Mouse (Mus musculus) regulatory T cell (primary cell): ENCODE results near the gene Gpsm1.

Experiments
- in situ Hi-C: fragments of 300-600 bp; cut with MboI, MseI; formaldehyde crosslinking; loops from one replicate; pipeline ENCODE4 v1.15.1; 2025; ENCODE audit warnings: high pct_unique_total_duplicates

The Gpsm1 gene

GRCm38 (mm10) chr2:26311936-26312335 is 3.4 kb upstream of the Gpsm1 start:
- in situ Hi-C loops, result no loop called here

DNA sequence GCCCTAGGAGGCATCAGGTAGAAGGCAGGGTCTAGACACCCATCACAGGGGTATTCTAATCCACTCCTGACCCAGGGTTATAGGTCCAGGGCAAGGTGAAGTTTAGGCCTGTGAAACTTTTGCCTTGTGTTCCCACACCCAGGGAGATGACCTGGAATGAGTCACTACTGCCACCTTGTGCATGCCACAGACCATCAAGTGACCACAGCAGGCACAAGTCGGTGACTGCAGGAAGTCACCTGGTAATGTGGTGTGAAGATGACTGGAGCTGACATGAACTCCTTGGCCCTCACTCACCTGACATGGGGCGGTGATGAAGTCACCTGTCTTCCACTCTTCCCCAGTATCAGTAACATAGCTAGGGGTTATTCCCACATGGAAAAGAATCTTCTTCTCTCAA is 2.5 kb upstream of the Gpsm1 start:
- in situ Hi-C loops, result no loop called here

DNA sequence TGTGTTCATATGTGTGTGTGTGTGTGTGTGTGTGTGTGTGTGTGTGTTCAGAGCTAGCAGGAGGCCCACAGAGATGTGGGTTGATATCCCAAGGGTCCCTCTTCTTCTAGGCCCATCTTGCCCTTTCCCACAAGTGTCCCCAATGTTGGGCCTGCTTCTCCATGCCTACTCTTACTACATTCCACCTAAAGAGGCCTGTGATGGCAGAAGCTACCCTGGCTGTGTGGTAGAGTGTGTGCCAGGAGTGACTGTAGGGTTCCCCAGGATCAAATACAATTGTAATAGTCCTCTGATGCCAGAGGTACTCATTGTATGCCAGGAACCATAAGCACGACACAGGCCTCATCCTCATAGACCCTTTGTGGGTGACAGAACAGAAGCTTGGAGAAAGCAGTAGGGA is 1.9 kb upstream of the Gpsm1 start:
- in situ Hi-C loops, result no loop called here

GRCm38 (mm10) chr2:26314281-26315071 is 839 bp upstream of the Gpsm1 start:
- in situ Hi-C loops, result no loop called here

DNA sequence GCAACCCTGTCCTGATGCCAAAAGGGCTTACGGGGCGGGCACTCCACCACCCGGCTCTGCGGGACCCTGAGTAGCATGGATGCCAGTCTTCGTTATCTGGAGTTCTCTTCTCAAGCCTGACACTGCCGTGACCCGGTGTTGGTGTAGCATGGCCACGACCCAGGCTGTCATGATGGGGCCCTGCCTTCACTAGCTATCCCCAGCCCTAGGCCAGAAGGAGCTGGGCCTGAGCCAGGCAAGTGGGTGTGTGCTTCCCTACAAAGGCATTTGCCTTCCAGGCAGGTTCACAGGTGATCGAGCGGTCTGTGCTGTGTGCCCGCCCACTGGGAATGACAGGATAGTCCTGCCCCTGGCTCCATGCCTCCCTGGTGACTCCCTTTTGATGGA is 603 bp downstream of the Gpsm1 start:
- in situ Hi-C loops, result no loop called here

DNA sequence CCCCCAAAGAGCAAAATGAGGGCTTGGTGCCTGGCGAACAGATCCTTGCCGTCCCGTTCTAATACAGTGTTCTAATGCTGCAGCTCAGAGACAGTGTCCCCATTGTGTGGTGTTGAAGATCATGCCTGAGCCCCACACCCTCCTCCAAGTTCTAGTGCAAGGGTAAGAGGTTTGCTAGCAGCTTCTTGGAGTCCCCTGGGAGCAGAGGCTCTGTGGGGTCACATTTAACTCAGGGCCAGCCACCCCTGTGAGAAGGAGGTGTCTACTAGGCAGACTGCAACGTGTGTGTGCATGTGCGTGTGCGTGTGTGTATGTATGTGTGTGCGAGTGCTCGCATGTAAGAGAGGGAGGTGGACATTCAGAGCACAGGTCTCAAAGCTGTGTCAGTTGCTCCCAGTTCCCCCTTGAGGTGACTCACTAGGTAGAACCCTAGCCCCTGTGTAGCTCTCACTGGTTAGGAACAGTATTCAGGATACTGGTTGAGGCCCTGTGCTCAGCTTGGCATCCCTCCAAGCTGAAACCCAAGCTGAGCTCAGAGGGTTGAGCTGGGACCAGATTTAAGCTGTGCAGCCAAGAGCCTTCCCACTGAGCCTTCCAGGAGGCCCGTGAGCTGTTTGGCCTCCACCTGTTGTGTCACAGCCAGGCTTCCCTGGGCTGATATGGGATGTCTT is 1.4 kb downstream of the Gpsm1 start:
- in situ Hi-C loops, result no loop called here

GRCm38 (mm10) chr2:26317371-26317770 is 2.1 kb downstream of the Gpsm1 start:
- in situ Hi-C loops, result no loop called here

GRCm38 (mm10) chr2:26317991-26318672 is 2.8 kb downstream of the Gpsm1 start:
- in situ Hi-C loops, result no loop called here

- in situ Hi-C loops, result no loop called here
Observed at GRCm38 (mm10) chr2:26319109-26319508, 3.8 kb downstream of the Gpsm1 start.

GRCm38 (mm10) chr2:26319519-26320244 is 4.4 kb downstream of the Gpsm1 start:
- in situ Hi-C loops, result no loop called here

- in situ Hi-C loops, result no loop called here
Observed at GRCm38 (mm10) chr2:26320245-26321185, 5.2 kb downstream of the Gpsm1 start.

GRCm38 (mm10) chr2:26323589-26324325 is 8.4 kb downstream of the Gpsm1 start:
- in situ Hi-C loops, result no loop called here

GRCm38 (mm10) chr2:26324917-26325316 is 9.6 kb downstream of the Gpsm1 start:
- in situ Hi-C loops, result no loop called here

- in situ Hi-C loops, result no loop called here
Observed at GRCm38 (mm10) chr2:26325386-26326181, 10.3 kb downstream of the Gpsm1 start.

- in situ Hi-C loops, result no loop called here
Observed at GRCm38 (mm10) chr2:26327852-26328251, 12.5 kb downstream of the Gpsm1 start.

DNA sequence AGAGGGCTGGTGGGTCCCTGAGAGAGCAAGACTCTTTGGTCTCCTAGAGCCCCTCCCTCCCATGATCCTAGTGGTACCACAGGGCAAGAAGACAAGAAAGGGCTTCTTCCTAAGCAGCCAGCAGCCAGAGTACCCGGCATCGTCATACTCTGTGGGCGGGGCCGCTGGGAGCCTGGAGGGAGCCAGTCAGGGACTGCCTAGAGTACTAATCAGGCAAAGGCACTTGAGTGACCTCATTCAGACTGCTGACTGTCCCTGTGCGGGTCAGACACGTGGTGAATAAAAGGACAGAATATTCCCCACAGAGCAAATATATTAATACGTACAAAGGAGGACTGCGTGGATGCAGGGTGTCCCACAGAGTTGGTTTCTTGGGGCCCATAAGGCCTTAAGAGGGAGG is 14.1 kb downstream of the Gpsm1 start:
- in situ Hi-C loops, result no loop called here

- in situ Hi-C loops, result no loop called here
Observed at GRCm38 (mm10) chr2:26330056-26330468, 14.7 kb downstream of the Gpsm1 start.

- in situ Hi-C loops, result no loop called here
Observed at GRCm38 (mm10) chr2:26330702-26331101, 15.4 kb downstream of the Gpsm1 start.
